Mouse (Mus musculus) forebrain, embryonic 12.5 days (tissue): ENCODE measurements at regions not wholly inside any gene's neighbourhood (a gene's known extent, or its start where the extent isn't known, plus 50 kb on each side); places are given as distances from the start of the nearest gene placed in this dataset.
"Not testable (repeated sequence)": the region's sequence is repeated elsewhere in the genome, so short reads cannot be mapped to it uniquely, and the experiment has no call there.

Experiments
- ATAC-seq: fragments of 200-750 bp; cut with Nextera tagmentation; 2 replicates; pipeline ENCODE4 v1.8.0; 2017; ENCODE audit warnings: moderate TSS enrichment; ENCODE audit not compliant: low FRiP score
- H3K27ac ChIP-seq: fragments of 300-500 bp; sonication (generic); 2 replicates; pipeline ENCODE4 v1.5.1; 2016; ENCODE audit warnings: mild to moderate bottlenecking
- H3K27me3 ChIP-seq: fragments of 300-500 bp; sonication (generic); 2 replicates; pipeline ENCODE4 v1.6.1; 2016; ENCODE audit warnings: mild to moderate bottlenecking
- H3K36me3 ChIP-seq: fragments of 300-500 bp; sonication (generic); replicated peaks from 2 replicates; pipeline ENCODE4 v1.6.1; 2016; ENCODE audit warnings: mild to moderate bottlenecking
- H3K4me1 ChIP-seq: fragments of 300-500 bp; sonication (generic); 2 replicates; pipeline ENCODE4 v1.6.1; 2016
- H3K4me2 ChIP-seq: fragments of 300-500 bp; sonication (generic); 2 replicates; pipeline ENCODE4 v1.6.1; 2016; ENCODE audit warnings: mild to moderate bottlenecking, moderate library complexity
- H3K4me3 ChIP-seq: fragments of 300-500 bp; sonication (generic); replicated peaks from 2 replicates; pipeline ENCODE4 v1.5.1; 2016; ENCODE audit warnings: mild to moderate bottlenecking
- H3K9ac ChIP-seq: fragments of 300-500 bp; sonication (generic); 2 replicates; pipeline ENCODE4 v1.6.1; 2016; ENCODE audit warnings: mild to moderate bottlenecking
- H3K9me3 ChIP-seq: fragments of 300-500 bp; sonication (generic); 2 replicates; pipeline ENCODE4 v1.6.1; 2016
- WGBS: fragments of 180-500 bp; shearing (Covaris S2); methylation state at CpG from one replicate; pipeline ENCODE4 v1.1.7; 2016; 5-methylcytosine and 5-hydroxymethylcytosine counted together

- Histone ChIP-seq H3K4me3 (no peak overlapping the region), H3K9me3 (no peaks in the 10 kb centered on the region), H3K4me2 (no peak overlapping the region), H3K9ac (no peak overlapping the region), H3K27ac (no peak overlapping the region), H3K36me3 (no peaks in the 10 kb centered on the region), H3K27me3 (no peaks in the 10 kb centered on the region), H3K4me1 (no peaks in the 10 kb centered on the region)
- 87% methylated on average over 8 of the region's 8 CpGs for WGBS
- no peak for ATAC-seq
Measured at GRCm38 (mm10) chr5:96898120-96898672, 99.3 kb upstream of the Bmp2k start.

- Histone ChIP-seq H3K9ac (no peak overlapping the region), H3K27ac (no peak overlapping the region), H3K9me3 (no peaks in the 10 kb centered on the region), H3K4me1 (no peaks in the 10 kb centered on the region), H3K4me3 (no peak overlapping the region), H3K36me3 (no peaks in the 10 kb centered on the region), H3K4me2 (no peak overlapping the region), H3K27me3 (no peaks in the 10 kb centered on the region)
- ATAC-seq: no peak
- 84% methylated on average over 5 of the region's 5 CpGs for WGBS
Measured at GRCm38 (mm10) chr5:96898695-96899094, 98.8 kb upstream of the Bmp2k start.

- Histone ChIP-seq H3K9ac (0 out of 2 replicates have a peak overlapping the region, but pooled peaks have one; percentile 2), H3K36me3 (no peaks in the 10 kb centered on the region), H3K4me2 (peak overlapping the region; percentile 25), H3K9me3 (no peaks in the 10 kb centered on the region), H3K27ac (no peak overlapping the region), H3K4me1 (peaks cover 8% of the 10 kb centered on the region; the same call in 1 of the 2 replicates), H3K27me3 (no peaks in the 10 kb centered on the region), H3K4me3 (no peak overlapping the region)
- ATAC-seq: peak; percentile 85
- 32% methylated on average over 17 of the region's 17 CpGs for WGBS
Measured at GRCm38 (mm10) chr5:96905572-96906271, 91.8 kb upstream of the Bmp2k start.

- not testable (repeated sequence) for ATAC-seq, H3K36me3 ChIP-seq, H3K9me3 ChIP-seq, H3K9ac ChIP-seq, H3K27me3 ChIP-seq, H3K4me3 ChIP-seq, H3K4me2 ChIP-seq, H3K27ac ChIP-seq
- H3K4me1 ChIP-seq: peaks cover 12% of the 10 kb centered on the region; the same call in 1 of the 2 replicates
- WGBS: 97% methylated on average over 2 of the region's 2 CpGs
Measured at GRCm38 (mm10) chr5:96908371-96908770, 89.1 kb upstream of the Bmp2k start.

GRCm38 (mm10) chr5:96909218-96909617 is 88.3 kb upstream of the Bmp2k start:
- H3K4me2 ChIP-seq: no peak overlapping the region
- ATAC-seq: no peak

GRCm38 (mm10) chr5:96911550-96912253 is 85.8 kb upstream of the Bmp2k start:
- WGBS: 66% methylated on average over 13 of the region's 13 CpGs
- no peak for ATAC-seq
- Histone ChIP-seq H3K27me3 (no peaks in the 10 kb centered on the region), H3K4me1 (0 out of 2 replicates have a peak, but pooled peaks cover 4% of the 10 kb centered on the region), H3K27ac (no peak overlapping the region), H3K9me3 (no peaks in the 10 kb centered on the region), H3K4me3 (no peak overlapping the region), H3K36me3 (no peaks in the 10 kb centered on the region), H3K9ac (no peak overlapping the region), H3K4me2 (no peak overlapping the region)

More at GRCm38 (mm10) chr5:96909218-96909617, 88.3 kb upstream of the Bmp2k start:
- 81% methylated on average over 6 of the region's 6 CpGs for WGBS
- H3K9ac ChIP-seq: no peak overlapping the region
- no peaks in the 10 kb centered on the region for H3K36me3 ChIP-seq
- no peak overlapping the region for H3K4me3 ChIP-seq
- H3K9me3 ChIP-seq: no peaks in the 10 kb centered on the region
- H3K27ac ChIP-seq: no peak overlapping the region
- H3K4me1 ChIP-seq: peaks cover 12% of the 10 kb centered on the region; the same call in 1 of the 2 replicates
- H3K27me3 ChIP-seq: no peaks in the 10 kb centered on the region

GRCm38 (mm10) chr5:96912254-96912635 is 85.2 kb upstream of the Bmp2k start:
- no peak overlapping the region for H3K9ac ChIP-seq
- WGBS: 91% methylated on average over 4 of the region's 4 CpGs
- H3K4me1 ChIP-seq: 0 out of 2 replicates have a peak, but pooled peaks cover 4% of the 10 kb centered on the region
- no peaks in the 10 kb centered on the region for H3K36me3 ChIP-seq
- H3K27ac ChIP-seq: no peak overlapping the region
- no peak for ATAC-seq
- H3K9me3 ChIP-seq: no peaks in the 10 kb centered on the region
- H3K4me3 ChIP-seq: no peak overlapping the region
- no peaks in the 10 kb centered on the region for H3K27me3 ChIP-seq
- no peak overlapping the region for H3K4me2 ChIP-seq

- no peak overlapping the region for H3K4me3 ChIP-seq
- peaks cover 4% of the 10 kb centered on the region; the same call in 1 of the 2 replicates for H3K4me1 ChIP-seq
- 88% methylated on average over 4 of the region's 4 CpGs for WGBS
- no peak for ATAC-seq
- H3K9ac ChIP-seq: no peak overlapping the region
- no peaks in the 10 kb centered on the region for H3K27me3 ChIP-seq
- no peaks in the 10 kb centered on the region for H3K36me3 ChIP-seq
- 0 out of 2 replicates have a peak overlapping the region, but pooled peaks have one; percentile 25 for H3K27ac ChIP-seq
- H3K4me2 ChIP-seq: no peak overlapping the region
- H3K9me3 ChIP-seq: no peaks in the 10 kb centered on the region
Measured at GRCm38 (mm10) chr5:96912781-96913180, 84.7 kb upstream of the Bmp2k start.

GRCm38 (mm10) chr5:96913711-96914110 is 83.8 kb upstream of the Bmp2k start:
- no peak overlapping the region for H3K9ac ChIP-seq
- H3K4me2 ChIP-seq: no peak overlapping the region
- no peaks in the 10 kb centered on the region for H3K27me3 ChIP-seq
- WGBS: 75% methylated on average over 1 of the region's 1 CpGs
- ATAC-seq: no peak
- H3K4me3 ChIP-seq: no peak overlapping the region
- no peak overlapping the region for H3K27ac ChIP-seq
- H3K4me1 ChIP-seq: peaks cover 4% of the 10 kb centered on the region; the same call in 1 of the 2 replicates
- H3K9me3 ChIP-seq: no peaks in the 10 kb centered on the region
- no peaks in the 10 kb centered on the region for H3K36me3 ChIP-seq

GRCm38 (mm10) chr5:96914696-96915404 is 82.6 kb upstream of the Bmp2k start:
- WGBS: 88% methylated on average over 4 of the region's 4 CpGs
- ATAC-seq: no peak

GRCm38 (mm10) chr5:96916897-96917296 is 80.6 kb upstream of the Bmp2k start:
- 82% methylated on average over 6 of the region's 6 CpGs for WGBS
- Histone ChIP-seq H3K4me1 (no peaks in the 10 kb centered on the region; the same call in 1 of the 2 replicates), H3K36me3 (no peaks in the 10 kb centered on the region), H3K9me3 (no peaks in the 10 kb centered on the region), H3K4me3 (no peak overlapping the region), H3K9ac (no peak overlapping the region), H3K27ac (no peak overlapping the region), H3K4me2 (no peak overlapping the region), H3K27me3 (no peaks in the 10 kb centered on the region)
- ATAC-seq: no peak

More at GRCm38 (mm10) chr5:96914696-96915404, 82.6 kb upstream of the Bmp2k start:
- Histone ChIP-seq H3K4me3 (no peak overlapping the region), H3K9me3 (no peaks in the 10 kb centered on the region), H3K27ac (no peak overlapping the region), H3K36me3 (no peaks in the 10 kb centered on the region), H3K4me2 (no peak overlapping the region), H3K4me1 (peaks cover 4% of the 10 kb centered on the region; the same call in 1 of the 2 replicates), H3K9ac (no peak overlapping the region), H3K27me3 (no peaks in the 10 kb centered on the region)
